Mouse (Mus musculus) brain, adult 2 months (tissue): ENCODE measurements around the gene Cdk14.
A peak's percentile ranks its signal among the peaks of the same experiment; 100 is the strongest.

ENCODE experiments used
- DNase-seq: peaks from one replicate; pipeline ENCODE4 v3.0.0; 2011; ENCODE audit warnings: low read depth, low spot score

Gene Cdk14

DNA sequence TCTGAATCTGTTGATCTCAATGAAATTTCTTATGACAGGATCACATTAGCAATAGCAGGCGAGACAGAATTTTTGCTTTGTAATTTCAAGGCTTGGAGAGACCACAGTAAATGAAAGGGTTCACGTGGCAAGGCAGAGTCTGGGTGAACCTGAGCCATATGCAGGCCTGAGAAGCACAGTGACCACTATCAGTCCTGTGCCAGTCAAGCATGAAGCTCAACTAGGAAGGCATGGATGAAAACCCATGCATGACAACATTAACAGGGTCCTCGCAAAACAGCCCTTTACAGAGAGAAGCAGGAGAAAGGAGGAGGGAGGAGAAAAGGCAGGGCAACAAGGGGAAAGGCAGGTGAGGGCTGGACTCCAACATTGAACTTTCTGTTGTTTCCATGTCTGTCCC, 311.1 kb downstream of the Cdk14 start:
- no peak for DNase-seq

DNA sequence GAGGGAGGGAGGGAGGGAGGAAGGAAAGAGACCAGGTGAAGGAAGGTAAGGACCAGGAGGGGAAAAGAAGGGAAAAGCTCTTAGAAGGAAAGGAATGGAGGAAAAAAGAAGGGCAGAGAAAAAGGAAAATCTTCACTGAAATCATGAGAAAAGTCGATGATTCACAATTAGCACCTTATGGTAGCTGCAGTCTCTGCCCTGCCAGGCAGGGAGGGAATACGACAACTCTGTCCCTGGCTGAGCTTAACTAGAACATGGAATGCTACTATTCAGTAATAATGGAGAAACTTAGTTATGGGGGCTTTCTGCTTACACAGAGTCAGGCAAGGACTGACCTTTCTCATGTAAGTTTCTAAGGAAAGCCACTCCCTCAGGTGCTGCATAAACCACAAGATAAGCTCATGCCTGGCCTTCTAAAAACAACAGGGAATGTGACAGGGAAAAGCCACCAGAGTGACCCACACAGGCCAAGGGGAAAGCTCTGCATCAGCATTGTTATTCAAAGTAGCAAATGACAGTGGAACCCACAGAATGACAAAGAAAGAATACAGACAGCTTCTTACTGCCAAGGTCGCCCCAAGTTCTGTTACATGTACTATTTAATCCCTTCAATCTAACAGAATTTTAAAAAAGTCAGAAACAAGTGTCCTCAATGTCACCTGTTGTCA, 323.7 kb downstream of the Cdk14 start:
- peak; percentile 58 for DNase-seq

DNA sequence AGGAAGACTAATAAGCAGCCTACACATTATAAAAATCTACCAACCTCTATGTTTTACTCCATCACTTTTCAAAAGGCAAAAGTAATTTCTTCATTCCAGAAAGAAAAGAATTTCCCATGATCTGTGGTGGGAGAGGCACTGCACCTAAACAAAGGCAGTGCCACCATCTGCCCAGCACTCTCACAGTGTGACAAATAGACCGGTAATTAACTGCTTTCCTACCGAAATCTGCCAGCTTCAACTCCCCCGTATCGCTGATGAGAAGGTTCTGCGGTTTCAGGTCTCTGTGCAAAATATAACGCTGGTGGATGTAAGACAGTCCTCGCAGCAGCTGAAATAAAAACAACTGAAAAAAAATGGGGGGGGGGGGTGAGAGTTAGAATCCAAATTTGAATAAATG, 327.4 kb downstream of the Cdk14 start:
- peak; percentile 88 for DNase-seq

DNA sequence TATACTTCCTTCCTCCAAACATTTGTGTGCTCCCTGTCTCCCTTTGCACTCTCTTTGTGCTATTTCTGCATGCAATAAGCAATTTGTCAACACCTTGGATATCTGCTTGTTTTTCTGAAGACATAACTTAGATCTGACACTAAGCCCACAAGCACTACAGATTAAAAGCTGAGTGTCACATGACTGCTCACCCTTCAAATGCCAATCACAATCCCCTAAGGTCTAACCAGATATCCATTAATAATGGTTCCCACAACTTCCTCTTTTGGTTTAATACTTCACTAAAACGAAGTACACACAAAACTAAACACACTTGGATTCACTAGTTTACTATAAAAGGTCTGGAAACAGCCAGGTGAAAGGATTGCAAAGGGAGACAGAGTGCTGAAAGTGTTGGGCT, 348.6 kb downstream of the Cdk14 start:
- no peak for DNase-seq

DNA sequence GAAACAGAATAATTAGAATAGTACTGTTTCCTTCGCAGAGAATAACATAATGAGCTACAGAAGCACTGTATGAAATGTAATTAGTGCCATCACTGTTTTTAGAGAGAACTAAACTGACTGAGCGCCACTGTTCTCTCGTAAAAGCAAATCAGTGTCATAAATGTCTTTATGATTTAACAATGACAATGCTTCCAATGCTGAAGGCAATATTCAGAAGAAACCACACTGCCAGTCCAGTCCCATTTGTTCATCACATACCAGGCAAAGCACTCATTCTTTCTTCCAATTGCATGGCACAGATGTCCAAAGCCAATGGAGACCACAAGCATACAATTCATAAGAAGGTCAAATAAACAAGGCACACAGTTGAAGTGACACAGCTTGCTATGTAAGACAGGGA, 355.4 kb downstream of the Cdk14 start:
- no peak for DNase-seq

DNA sequence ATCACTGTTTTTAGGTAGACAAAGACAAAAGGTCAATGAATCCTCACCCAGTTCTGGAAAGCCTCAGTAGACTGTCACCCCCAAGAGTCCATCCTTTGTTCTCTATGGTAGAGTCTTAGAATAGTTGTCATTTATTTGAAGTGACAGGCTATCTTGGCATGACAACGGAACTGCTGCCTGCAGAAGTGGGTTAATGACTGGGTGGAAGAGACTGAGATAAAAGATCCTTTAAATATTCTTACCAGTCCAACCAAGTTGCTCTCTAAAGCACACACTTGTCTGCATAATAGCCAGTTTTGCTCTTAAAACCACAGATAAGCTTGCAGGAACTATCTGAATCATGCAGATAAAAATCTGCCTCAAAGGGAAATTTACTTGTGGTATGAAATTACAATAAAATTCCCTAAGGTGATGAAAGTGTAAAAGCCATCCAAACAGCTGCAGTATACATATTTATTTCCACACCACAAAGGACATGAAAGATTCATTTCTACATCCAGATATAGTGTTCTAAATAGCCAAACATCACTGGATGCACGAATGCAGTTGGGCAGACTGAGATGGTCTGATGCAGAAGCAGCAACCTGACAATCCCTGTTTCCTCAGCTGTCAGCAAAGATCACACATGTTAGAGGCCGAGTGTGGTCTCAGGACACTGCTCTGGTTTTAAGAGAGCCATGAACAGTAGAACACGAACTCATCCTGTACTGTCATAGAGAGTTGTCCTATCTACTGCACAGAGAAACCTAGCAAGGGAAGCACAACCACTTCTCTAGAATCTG, 363.8 kb downstream of the Cdk14 start:
- peak; percentile 47 for DNase-seq

DNA sequence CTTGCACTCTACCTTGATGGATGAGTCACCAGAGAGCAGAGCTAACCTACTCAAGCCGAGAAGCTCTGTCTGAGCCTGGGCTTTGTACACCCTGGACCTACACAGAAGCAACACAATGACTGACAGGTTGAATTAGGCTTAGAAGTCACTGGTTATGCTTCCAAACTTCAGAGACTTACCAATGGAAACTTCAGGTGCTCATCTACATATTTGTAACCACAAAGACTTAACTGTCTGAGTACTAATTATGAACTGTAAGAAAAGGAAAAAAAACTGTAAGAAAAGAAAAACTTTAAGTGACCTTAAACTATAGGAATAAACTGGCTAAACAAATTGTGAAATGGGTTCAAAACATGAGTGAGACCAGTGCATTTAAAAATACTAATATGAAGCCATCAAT, 364.6 kb downstream of the Cdk14 start:
- no peak for DNase-seq

DNA sequence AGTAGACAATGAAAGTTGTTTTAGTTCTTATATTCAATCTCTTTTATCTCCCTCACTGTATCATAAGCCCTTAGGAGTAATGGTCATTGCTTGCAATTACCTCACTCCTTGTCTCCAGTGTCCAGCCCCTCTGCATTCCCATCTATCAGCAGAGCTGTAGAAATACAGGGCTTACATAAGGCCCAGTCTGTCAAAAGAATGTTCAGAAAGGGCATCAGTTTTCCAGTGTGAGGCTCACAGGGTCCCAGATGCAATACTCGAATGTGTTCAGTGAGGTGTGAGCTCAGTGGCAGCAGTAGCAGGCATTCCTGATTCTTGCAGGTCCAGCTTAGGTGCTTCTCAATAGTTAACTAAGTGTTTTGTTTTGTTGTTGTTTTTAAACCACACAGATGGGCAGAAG, 365.8 kb downstream of the Cdk14 start:
- DNase-seq, result no peak

DNA sequence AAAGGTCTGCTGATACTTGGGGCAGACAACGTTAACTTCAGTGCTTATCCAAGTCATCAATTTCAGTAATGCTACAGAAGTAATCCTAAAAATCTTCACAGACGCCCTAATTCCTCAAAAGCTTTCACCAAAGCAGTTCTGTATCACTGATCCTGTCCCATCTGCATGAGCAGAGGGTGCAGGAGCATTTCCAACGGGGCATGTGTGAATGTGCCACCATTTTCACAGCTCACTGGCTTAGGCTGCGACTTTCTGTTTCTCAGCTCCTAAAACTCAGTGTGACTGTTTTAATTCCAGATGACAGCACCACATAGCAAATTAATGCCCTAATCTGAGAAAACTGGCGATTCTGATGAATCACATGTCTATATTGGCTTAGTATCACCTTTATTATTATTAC, 375.8 kb downstream of the Cdk14 start:
- DNase-seq, result no peak

DNA sequence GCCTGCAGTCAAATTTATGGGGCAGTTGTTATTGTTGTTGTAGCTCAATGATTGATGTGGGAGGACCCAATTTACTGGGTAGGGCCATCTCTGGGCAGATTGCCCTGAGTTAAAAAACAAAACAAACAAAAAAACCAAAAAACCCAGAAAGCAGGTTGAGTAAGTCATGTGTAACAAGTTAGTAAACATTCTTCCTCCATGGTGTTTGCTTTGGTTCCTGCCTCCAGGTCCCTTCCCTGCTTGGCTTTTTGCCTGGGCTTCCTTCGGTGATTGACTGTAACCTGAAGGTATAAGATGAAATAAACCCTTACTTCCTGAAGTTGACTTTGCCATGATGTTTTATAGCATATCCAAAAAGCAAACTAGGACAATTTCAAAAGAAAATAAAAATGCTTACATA, 377.4 kb downstream of the Cdk14 start:
- no peak for DNase-seq

DNA sequence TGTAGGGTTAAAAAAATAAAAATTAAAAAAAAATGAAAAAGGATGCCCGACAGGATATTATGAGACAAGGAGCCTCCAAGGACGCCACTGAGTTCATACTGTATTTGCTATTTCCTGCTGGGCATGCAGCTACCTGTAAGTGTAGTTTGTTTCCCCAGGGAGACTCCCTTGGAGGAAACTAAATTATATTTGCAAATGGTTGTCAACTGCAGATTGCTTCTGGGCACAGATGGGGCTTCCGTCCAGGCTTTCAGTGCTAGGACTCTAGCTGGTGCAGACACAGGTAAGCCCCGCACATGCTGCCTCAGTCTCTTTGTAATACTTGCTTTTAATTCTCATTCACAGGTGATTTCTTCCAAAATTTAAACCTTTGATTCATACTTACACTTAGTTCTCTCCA, 378.6 kb downstream of the Cdk14 start:
- no peak for DNase-seq

DNA sequence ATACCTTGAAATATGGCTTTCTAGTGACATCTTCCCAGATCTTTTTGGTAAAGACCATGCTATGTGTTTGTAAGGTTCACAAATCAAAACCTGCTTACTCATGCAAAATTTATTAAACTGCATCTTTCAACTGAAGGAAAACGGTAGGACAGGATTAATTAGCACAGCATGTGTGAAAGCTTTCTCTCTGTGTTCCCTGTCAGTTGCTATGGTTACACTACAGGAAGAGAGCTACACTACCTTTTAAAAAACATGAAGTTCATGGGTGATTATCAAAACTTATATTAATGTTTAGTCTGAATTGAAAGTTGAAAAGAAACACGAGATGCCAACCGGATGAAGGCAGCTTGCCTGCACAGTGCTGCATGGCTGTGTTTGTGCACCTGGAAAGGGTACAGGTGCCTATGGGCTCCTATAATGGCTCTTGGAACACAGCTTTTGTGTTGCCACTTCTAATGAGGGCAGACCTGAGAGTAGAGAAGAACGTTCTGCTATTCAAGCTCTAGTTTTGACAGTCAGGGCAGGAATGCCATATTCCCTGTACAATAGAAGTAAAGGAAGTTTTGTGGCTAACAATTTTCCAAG, 380.3 kb downstream of the Cdk14 start:
- DNase-seq, result peak; percentile 39

DNA sequence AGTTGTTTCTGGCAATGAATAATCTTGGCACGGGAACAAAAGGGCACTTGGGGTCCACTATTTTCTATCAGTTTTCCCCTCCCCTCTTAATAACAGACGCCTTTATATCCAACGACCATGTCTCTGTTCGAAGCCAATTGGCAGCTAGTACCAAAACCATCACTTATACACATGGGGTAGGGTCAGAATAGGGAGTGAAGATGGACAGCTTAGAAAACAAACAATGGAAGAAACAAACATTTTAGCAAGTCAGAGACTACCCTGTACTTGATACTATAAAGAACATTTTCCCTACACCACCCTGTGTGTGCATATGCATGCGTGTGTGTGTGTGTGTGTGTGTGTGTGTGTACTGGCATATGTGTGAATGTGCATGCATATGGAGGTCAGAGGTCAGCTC, 386.7 kb downstream of the Cdk14 start:
- no peak for DNase-seq

DNA sequence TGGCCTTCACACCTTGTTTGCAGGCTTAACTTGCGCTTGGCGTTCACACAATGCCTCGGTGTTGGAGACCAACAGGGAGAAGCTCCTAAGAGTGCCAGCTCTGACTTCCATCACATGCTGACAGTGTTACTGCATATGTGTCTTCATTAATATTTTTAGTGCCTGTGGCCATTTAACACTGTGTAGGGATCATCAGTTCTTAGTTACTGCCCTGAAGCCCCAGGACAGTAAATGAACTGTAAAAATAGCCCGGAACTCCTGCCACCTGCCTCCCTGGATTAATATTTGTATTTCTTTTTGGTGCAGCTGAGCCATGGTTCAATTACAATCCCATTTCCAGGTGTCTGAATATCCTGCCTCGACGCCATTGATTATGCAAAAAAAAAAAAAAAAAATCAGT, 387.3 kb downstream of the Cdk14 start:
- no peak for DNase-seq

DNA sequence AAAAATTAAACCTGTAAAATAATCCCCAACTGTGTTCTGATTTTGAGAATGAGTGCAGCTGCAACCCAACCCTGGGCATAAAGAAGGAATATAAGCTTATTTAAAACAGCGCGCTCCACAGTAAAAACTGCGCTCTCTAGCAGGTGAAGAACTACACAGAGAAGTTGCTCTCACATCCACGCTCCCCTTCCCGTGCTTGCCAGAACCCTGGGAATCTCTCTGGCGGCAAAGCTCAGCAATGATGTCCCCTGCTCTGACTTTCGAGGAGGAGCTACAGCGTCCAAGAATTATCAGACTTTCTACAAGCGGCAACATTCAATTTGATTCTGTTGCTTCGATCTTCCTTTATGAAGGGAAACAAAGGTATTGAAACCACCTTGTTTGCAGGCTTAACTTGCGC, 387.7 kb downstream of the Cdk14 start:
- DNase-seq, result no peak

DNA sequence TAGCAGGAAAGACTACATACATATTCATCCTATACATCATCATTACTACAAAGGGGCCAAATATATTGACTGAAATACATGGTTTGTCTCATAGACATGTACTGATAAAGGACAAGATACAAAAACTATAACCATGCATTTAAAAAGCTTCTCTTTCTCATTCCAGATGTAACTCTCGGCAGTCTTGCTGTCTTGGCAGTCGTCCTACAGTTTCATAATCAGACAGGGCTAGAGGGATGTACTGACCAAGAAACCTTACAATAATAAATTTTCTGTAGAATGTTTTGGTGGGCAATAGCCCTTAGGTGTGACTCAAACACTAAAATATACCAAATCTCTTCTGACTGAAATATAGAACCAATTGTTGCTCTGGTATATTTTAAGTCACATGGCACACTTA, 389.7 kb downstream of the Cdk14 start:
- DNase-seq, result peak; percentile 29

DNA sequence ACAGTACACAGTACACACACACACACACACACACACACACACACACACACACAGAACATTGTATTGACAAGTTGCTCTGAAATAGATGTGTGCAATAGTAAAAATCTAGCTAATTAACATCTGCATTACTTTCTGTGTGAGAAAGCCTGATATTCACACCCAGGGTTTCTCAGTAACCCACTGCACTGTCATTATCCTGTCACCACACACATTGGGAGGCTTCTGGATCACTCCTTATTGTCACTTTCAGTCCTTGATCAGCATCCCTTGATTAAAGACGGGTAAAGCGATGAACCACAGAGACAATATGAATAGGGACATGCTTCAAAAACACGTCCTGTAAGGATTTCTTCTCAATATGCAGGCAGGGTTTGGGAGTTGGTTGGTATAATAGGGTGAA, 401.2 kb downstream of the Cdk14 start:
- no peak for DNase-seq

DNA sequence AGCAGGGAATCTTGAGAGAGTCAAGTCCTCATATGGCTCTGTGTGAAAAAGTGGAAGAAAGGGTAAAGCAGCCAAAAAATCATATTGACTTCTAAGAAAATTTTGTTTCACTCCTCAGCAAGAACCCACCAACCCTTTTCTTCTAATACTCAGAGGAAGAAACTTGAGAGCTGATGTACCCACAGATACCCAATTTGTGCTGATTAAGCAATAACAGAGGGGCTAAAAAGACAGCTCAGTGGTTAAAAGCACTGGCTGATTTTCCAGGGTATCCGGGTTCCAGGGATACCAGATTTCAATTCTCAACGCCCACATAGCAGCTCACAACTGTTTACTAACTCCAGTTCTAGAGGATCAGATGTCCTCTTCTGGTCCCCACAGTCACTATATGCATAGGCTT, 401.9 kb downstream of the Cdk14 start:
- no peak for DNase-seq

DNA sequence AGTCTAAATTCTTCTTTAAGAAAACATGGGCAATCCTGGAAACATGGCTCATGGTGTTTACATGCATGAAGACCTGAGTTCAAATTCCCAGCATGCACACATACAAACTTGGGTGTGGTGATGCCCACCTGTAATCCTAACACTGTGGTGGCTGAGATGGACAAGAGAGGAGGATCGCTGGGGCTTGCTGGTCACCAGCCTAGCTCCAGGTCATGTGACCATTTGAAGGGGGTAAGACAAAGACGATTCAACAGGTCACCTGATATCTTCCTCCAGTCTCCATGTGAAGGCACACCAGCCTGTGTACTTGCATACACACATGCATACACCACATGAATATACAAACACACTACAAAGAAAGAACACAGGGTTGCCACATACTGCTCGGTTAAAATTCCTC, 406.3 kb downstream of the Cdk14 start:
- DNase-seq, result no peak

DNA sequence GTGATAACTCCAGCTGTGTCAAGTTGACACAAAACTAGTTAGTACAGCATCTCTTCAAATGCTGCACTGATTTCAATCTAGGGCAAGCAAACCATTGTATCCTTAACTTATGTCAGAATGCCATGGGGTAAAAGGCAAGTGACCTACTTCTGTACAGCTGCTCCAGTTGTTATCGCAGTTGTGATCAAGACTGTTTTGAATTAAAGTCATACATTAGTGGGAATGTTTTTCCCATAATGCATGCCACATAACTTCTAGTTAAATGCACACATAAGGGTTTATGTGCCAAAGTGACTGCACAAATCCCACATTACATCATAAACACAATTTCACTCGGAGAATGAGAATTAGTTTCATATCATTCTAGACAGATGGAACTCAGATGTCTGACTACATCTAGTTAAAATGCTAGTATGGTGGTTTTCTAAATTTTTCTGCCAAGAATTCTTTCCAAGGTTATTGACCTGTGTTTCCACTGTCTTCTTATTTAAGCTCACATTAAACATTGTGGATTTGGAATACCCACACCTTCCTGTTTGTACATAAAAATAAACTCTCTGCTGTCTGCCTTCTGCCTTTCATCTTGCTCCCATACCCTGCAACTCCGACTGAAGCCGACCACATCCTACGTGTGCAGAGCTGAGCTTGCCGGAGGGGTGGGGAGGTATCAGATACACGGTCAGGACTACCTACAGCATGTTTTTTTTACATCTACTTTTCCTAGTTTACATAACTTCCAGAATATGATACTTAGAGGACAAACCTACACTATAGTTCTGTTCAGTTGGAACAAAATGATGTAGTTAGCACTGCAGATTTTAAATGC, 407.4 kb downstream of the Cdk14 start:
- DNase-seq, result peak; percentile 36

DNA sequence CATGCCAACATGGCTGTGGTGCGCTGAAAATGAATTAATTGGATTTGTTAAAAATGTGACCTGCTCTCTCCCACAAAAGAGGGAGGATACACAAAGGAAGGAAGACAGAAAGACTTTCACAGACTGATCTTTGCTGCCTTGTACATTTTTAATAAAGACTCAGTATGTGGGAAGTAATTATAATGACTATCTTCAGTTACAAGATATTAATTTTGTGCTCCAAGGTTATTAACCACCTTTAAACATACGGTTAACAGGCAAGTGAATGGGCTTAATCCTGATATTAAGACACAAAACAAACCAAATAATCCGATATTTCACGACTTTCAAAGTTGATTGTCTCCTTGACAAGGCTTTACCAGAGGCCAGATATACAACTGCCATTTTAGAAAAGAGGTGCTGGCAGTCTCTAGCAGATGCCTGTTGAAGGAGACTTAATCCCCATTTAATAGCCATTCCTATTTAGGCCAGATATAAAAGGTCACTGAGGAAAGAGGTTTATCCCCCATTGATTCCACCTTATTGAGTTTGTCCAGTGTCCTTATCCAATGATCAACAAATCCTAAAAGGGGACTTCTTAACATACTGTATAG, 411.9 kb downstream of the Cdk14 start:
- DNase-seq, result no peak
